Mouse (Mus musculus) gastrocnemius, adult 2 months (tissue): Measurements from ENCODE around the gene Fam110a. TPM values are rescaled to one million over a fixed set of nuclear protein-coding genes. Genes with fewer than 3 reads are reported as not detected.

Experiments used
- DNase-seq: peaks from one replicate; pipeline ENCODE4 v3.0.0; 2022
- H3K27ac ChIP-seq: fragments of 200-600 bp; 2 replicates; pipeline ENCODE4 v1.8.1; 2022; ENCODE audit warnings: mild to moderate bottlenecking
- H3K4me3 ChIP-seq: fragments of 200-600 bp; 2 replicates; pipeline ENCODE4 v1.8.1; 2022; ENCODE audit warnings: mild to moderate bottlenecking, moderate library complexity
- CTCF ChIP-seq: fragments of 200-600 bp; IDR thresholded peaks from 2 replicates; pipeline ENCODE4 v1.8.1; 2022; ENCODE audit warnings: antibody characterized with exemption, mild to moderate bottlenecking, moderate library complexity
- intact Hi-C: fragments of 180-260 bp; cut with DNase I; formaldehyde crosslinking; loops from one replicate; pipeline ENCODE4 v1.15.1; 2025
- total RNA-seq, 2 experiments: library from RNA; stranded (reverse); gene quantifications; 2 replicates each; pipeline ENCODE4 v1.2.3; 2021

Gene Fam110a
- total RNA-seq, 2 experiments from 2014 or later: 1.8 to 2.6 TPM

DNA sequence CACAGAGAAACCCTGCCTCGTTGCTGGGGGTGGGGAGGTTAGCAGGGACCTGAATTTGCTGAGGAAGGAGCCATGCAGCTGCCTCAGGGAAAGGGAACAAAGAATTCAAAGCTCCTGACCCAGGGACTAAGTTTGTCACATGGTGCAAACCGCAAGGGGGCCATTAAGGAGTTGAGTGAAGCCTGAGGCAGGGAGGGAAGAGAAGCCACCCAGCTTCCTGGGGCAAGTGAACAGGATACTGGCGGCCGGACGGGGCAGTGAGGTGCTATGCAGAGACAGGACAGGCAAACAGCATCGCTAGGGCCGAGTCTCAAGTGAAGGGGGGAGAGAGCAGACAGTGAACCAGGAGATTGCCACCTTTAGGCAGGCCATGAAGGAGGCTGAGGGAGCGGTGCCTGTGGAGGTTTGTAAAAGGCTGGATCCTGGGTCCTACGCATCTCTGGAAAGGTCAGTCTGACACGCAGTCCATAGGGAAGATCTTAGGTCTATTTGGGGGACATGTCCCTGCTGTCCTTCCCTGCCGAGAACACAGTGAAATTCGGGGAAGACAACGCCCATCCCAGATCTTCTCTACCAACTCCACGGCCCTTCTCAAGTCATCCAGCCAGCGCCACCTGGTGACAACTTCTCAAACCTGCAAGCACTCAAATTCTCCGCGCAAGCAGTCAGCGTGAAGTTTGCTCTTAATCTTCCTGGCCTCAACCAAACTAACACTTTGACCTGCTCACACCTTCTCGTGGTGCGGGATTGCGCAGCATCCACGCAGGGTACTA is 14.5 kb upstream of the Fam110a start:
- Histone ChIP-seq H3K27ac (peak overlapping the region; percentile 72), H3K4me3 (peak overlapping the region; percentile 43)
- peak; percentile 82 for DNase-seq
- TF ChIP-seq CTCF: peak; percentile 92
- intact Hi-C loops: loop anchor here (1.0 to 2.0 kb wide), 4 partner anchors 14 to 118 kb away; partner anchors contain the start of gene Fam110a

DNA sequence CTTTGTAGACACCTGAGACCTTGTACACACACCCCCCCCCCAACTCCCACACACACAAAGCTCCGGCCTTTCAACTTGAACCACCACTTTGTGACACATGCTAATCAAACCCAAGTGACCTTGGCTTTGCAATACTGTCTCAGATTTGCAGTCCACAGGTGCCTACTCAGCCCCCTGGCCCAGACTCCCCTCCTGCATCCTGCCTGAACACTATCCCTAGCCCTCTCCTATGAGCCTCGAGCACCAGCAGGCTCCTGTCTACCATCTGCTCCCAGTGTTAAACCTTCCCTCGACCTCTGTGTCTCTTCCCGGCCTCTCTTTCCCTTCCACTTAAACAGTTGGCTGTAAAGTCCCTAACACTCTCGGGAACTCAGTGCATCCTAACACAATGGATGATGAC is 11.4 kb upstream of the Fam110a start:
- TF ChIP-seq CTCF: no peak
- intact Hi-C loops: no loop called here
- Histone ChIP-seq H3K4me3 (no peak overlapping the region), H3K27ac (no peak overlapping the region)
- peak; percentile 12 for DNase-seq

DNA sequence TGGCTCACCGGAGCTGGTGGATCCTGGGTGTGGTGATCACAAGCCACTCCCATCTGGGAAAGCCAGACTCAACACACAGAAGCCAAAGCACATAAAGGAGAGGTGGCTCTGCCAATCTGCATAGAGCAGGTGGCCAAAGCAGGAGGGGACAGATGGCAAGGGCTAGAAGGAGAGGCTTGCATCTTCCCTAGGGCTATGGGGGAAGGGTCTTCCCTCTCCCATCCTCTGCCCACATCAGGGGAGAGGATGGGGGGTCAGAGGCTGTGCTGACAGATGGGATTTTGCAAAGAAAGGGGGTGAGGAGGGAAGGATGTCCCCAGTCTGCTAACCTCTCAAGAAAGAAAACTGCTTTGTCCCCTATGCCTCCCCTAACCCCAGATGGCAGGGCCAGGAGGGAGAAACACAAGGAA is 11.0 kb upstream of the Fam110a start:
- no peak overlapping the region for H3K4me3 ChIP-seq
- TF ChIP-seq CTCF: no peak
- DNase-seq: peak; percentile 10
- H3K27ac ChIP-seq: no peak overlapping the region
- intact Hi-C loops: no loop called here

DNA sequence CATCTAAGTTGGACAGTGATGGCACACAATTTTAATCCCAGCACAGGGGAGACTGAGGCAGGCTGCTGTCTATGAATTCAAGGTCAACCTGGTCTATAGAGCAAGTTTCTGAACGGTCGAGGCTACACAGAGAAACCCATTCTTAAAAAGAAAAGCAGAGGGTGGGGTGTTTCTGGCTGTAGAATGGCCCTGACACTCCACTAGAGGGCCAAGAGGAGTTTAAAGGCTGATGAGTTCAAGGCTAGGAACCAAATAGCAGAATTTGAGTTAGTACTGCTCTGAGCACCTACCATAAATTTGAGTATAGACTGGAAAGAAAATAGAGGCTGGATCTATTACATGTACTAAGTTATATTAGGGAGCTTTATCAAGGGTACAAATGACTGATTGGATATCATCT is 9.0 kb upstream of the Fam110a start:
- no peak for DNase-seq
- intact Hi-C loops: no loop called here
- TF ChIP-seq CTCF: no peak
- H3K27ac ChIP-seq: no peak overlapping the region
- no peak overlapping the region for H3K4me3 ChIP-seq

DNA sequence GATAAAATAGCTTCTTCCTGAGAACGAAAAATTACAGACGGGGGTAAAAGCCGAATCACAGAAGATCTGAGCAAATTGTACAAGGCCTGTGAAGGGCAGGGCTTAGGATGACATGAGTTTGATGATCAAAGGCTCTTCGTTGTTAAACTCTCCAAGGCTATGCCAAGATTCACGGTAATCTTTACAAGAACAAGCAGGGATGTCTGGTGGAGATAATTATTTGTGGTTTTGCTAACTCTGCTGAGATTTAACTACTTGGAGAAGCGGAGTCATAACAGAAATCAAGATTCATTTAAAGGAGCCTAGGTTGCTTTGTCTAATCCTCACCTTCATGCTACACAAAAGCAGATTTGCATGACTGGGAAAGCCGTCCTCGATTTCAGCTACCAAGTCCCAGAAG is 6.9 kb upstream of the Fam110a start:
- Histone ChIP-seq H3K4me3 (no peak overlapping the region), H3K27ac (no peak overlapping the region)
- no peak for DNase-seq
- intact Hi-C loops: no loop called here
- no peak for TF ChIP-seq CTCF

DNA sequence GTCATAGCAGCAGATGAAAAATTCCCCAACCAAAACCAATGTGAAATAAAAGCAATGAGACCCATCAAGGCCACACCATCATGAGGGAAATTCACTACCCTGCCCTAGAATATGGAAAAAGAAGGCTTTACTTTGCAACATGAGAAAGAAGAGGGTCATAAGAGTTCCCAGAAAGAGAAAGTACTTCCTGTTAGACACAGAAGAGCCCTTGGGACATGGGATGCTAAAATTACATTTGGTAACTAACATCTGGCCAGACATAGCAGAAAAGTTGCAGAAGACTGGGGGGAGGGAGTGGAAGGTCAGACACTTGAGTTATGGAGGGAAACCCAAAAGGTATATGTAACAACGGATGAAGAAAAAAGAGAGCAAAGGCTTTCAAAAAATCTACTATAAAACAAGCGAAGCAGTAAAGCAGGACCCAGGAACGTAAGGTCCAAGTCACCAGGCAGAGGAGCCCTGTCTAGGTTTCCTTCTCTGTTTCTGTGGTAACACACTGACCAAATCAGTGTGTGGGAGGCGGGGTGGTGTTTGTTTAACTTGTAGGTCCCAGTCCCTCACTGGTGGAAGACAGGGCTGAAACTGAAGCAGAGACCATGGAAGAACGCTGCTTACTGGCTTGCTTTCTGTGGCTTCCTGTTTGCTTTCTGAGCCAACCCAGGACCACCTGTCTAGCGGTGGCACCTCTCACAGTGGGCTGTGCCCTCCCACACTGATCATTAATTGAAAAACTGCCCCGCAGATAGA is 5.6 kb upstream of the Fam110a start:
- DNase-seq: peak; percentile 14
- intact Hi-C loops: no loop called here
- no peak overlapping the region for H3K4me3 ChIP-seq

DNA sequence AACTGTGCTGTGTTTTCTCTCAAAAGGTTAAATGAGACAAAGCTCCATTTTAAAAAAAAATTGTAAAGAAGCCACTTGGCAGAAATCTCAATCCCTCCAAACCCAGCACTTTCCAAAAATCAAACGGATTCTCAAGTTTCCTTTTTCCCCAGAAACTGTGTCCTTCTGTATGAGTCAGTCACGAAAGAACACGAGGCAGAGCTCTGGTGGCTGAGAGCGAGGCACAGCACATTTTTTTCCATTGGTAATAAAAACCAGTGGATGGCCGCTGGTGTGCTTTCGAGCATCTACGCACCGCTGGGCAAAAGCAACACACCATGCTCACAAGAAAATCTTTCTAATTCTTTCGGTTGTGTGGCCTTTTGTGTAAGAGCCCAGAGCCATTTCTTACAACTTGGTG is 4.0 kb upstream of the Fam110a start:
- no peak for TF ChIP-seq CTCF
- intact Hi-C loops: no loop called here
- peak overlapping the region; percentile 48 for H3K27ac ChIP-seq
- H3K4me3 ChIP-seq: no peak overlapping the region
- peak; percentile 28 for DNase-seq

More for the DNA sequence above, 5.6 kb upstream of the Fam110a start:
- H3K27ac ChIP-seq: peak overlapping the region; percentile 48
- no peak for TF ChIP-seq CTCF

DNA sequence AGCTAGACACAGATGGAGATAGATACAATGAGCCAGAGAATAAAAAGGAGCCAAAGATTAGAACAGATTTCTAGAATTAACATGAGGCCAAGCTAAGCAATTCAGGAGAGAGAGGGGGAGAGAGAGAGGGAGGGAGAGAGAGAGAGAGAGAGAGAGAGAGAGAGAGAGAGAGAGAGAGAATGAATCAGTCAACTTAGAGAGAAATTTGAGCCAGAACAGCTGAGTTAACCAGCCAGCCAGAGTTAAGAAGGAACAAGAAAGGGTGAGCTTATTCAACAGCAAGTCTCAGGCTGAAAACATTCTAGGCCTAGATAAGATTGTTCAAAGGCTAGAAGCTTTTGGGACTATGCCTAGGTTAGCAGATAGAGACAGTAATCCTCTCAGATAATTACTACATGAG is 2.5 kb upstream of the Fam110a start:
- intact Hi-C loops: no loop called here
- H3K4me3 ChIP-seq: no peak overlapping the region
- peak; percentile 4 for DNase-seq
- no peak for TF ChIP-seq CTCF
- H3K27ac ChIP-seq: no peak overlapping the region

DNA sequence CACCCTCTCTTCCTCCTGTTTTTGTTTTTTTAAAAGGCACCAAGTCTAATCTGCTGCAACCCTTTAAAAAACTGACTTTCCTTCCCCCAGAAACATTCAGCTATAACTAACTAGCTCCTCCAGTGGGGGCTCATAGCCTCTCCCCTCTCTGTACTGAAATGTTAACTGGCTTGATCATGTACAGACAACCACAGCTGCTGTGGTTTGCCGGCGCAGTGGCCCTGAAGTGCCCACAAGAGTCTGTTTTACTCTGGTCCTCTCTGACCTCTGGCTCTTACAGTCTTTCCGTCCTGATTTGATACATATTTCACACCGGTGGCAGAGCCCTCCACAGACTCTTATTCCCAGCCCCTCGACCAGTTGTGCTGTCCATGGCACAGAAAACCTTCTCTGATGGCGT is 1.2 kb upstream of the Fam110a start:
- peak; percentile 5 for DNase-seq
- Histone ChIP-seq H3K4me3 (no peak overlapping the region), H3K27ac (no peak overlapping the region)
- no peak for TF ChIP-seq CTCF
- intact Hi-C loops: loop anchor here (2.0 kb wide), 1 partner anchor 14 kb away; no protein-coding TSS in a partner anchor

DNA sequence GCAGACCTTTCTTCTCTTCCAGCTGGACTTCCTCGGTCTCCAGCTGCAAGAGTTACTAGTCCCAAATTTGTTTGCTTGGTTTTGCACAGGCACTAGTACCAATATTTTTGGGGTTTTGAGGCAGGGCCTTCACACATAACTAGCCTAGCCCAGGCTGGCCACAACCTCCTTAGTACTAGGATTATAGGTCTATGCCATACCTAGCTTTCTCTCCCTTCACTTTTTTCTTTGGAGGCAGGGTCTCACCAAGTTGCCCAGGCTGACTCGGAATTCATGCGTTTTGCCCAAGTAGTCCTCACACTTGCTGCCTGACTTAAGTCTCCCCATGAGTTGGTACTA is 305 bp upstream of the Fam110a start:
- DNase-seq: no peak
- TF ChIP-seq CTCF: no peak
- intact Hi-C loops: loop anchor here (2.0 kb wide), 1 partner anchor 14 kb away; no protein-coding TSS in a partner anchor
- Histone ChIP-seq H3K27ac (peak overlapping the region; percentile 83), H3K4me3 (peak overlapping the region; percentile 76)

DNA sequence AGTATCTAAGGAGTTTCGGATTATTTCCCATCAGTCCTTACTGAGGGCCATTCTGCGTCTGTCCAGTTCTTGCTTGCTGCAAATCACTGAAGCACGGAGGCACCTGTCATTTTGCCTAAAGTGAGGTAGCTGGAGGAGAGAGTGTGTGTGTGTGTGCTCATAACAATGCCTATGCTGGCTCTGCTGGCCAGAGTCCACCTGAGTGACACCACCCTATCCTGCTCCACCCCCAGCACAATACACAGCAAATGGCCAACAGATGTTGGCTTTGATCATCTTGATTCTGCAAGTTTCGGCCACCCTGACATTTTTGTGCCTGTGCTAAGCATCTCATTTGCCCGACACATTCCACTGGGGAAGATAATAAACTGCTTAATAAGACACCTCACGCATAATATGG is 1.5 kb downstream of the Fam110a start:
- TF ChIP-seq CTCF: no peak
- Histone ChIP-seq H3K27ac (peak overlapping the region; percentile 83), H3K4me3 (peak overlapping the region; percentile 76)
- DNase-seq: peak; percentile 43
- intact Hi-C loops: no loop called here

DNA sequence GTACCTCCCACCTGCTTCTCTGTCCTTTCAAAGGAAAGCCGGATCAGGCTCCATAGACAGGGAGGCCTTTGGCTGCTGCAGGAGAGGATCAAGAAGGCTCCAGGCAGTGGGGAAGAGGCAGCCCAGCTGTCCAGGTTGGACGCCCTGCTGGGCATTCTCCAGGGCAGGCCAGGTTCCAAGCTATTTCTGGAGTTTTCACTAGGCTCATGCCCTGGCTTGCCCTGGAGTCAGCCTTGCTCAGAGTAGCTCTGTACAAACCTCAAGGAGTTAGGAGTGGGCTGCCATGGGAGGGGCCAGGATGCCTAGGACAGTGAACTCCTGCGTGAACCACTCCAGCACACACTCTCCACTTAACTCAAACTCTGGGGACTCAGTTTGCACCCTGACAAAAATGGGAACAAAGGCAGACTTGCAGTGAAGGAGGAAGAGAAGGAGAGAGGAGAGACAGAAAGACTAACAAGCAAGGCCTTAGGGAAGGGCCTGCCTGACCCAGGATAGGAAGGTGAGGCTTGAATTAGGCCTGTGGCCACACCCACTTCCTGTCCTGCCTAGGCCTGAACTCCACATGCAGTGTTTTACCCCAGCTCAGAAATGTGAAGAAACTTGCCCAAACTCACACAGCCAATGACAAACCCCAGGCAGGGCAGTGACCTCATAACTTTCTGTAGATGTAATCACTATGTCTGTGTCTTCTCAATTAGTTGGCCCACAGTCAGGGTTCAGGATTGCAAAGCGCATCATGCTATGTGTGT is 2.2 kb downstream of the Fam110a start:
- H3K4me3 ChIP-seq: peak overlapping the region; percentile 32
- DNase-seq: peak; percentile 93
- no peak for TF ChIP-seq CTCF
- H3K27ac ChIP-seq: peak overlapping the region; percentile 83
- intact Hi-C loops: no loop called here

DNA sequence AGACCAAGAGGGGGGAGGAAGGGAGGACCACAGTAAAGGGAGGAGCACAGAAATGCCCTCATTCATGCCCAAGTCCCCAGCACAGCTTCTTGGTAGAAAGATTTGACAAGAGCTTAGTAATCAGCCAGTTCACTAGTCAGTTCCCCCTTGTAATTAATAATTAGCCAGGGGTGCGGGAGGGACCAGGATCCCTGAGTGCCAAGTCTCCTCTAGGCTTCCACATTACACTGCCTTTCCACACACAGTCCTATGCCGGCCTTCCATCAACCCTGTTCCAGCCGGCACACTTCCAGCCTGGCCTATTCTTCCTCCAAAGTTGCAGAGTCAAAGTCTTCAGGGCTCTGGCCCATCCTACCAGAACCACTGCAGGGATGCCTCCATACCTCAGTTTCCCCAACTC is 4.0 kb downstream of the Fam110a start:
- TF ChIP-seq CTCF: no peak

More for the DNA sequence above, 4.0 kb downstream of the Fam110a start:
- DNase-seq: peak; percentile 15
- Histone ChIP-seq H3K4me3 (no peak overlapping the region), H3K27ac (no peak overlapping the region)
- intact Hi-C loops: no loop called here
